Mouse (Mus musculus) stomach, postnatal 0 days (tissue): ENCODE measurements around the gene Nek7.

Experiments
- CTCF ChIP-seq: IDR thresholded peaks from 2 replicates; pipeline ENCODE4 v1.5.1; 2016; ENCODE audit warnings: antibody characterized with exemption, low read depth, mild to moderate bottlenecking, moderate library complexity
- EP300 ChIP-seq: optimal IDR thresholded peaks from 2 replicates; pipeline ENCODE3; 2016; ENCODE audit warnings: antibody characterized with exemption

DNA sequence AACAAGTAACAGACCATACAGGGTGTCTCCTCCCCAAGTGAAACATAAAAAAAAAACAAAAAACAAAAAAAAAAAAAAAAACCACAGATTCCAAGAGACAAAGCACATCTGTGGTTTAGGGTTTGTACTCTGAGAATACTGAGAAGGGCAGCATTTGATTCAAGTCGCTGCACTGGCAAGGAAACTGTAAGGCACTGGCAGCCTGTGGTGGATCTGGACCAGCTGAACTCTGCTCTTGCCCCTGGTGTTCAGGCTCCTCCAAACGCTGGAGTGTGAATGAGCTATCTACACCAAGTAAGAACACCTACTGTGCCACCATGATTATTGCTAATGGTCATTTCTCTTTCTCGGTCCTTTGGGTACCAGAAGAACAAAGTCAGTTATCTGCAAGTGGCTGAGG is 30.8 kb downstream of the Nek7 start:
- TF ChIP-seq CTCF (no peak), EP300 (no peak)
